Comparison of ENCODE assay signal across 9 mouse cellular contexts in genomic region chr16:58476363-58476762, GRCm38 (mm10). TPM values are rescaled to one million over a fixed set of nuclear protein-coding genes. Genes with fewer than 3 reads are reported as not detected.
DNase-seq lines count a peak whose midpoint lies in the region; TF ChIP-seq lines count a peak whose summit lies in the region.
"Had no signal": no experiment of that assay in that cellular context is flagged by ENCODE, and none has a peak within 500 bp of the region (broad histone marks: within the 10 kb centered on the region; RNA-seq: fewer than 3 reads in every experiment).

No protein-coding gene starts in this region.

- no peak overlapping the region for H3K4me3 ChIP-seq in bone marrow macrophage, adult 2 months (ENCODE audit: insufficient read depth, low read length)

- peaks cover 39% of the 10 kb centered on the region for H3K4me1 ChIP-seq in bone marrow macrophage, adult 2 months (ENCODE audit: control insufficient read depth, insufficient read depth, low read length)

- H3K27ac ChIP-seq in bone marrow macrophage, adult 2 months (ENCODE audit: insufficient read depth, low read depth, low read length): peak overlapping the region; percentile 62

- intact Hi-C loops in heart, postnatal 25 days (cut with DNase I): no loop called here

- TF ChIP-seq POLR2A in bone marrow macrophage, adult 2 months (IDR thresholded peaks at IDR 0.05; ENCODE audit: borderline replicate concordance, low read depth, low read length): no peak

- DNase-seq in heart, adult 11 months: peak; percentile 98
- DNase-seq in heart, postnatal 25 days (ENCODE audit: low spot score): no peak
- DNase-seq in kidney, adult 18-20 months: peak; percentile 65
- peak; percentile 64 for DNase-seq in lung, postnatal 14 days
- DNase-seq in frontal cortex, adult 2 months (ENCODE audit: extremely low spot score in 1 of 2, low spot score in 1 of 2): no peak
- no peak for DNase-seq in thymus, postnatal 25 days
- no peak for DNase-seq in thymus, postnatal 0 days (ENCODE audit: low spot score)
- DNase-seq: cerebellum, adult 8-10 months had no signal

- no peak for TF ChIP-seq CTCF in bone marrow macrophage, adult 2 months (IDR thresholded peaks at IDR 0.05; ENCODE audit: low read depth, low read length)

RNA-seq across cellular contexts. Expression of gene St3gal6, which starts 47.7 kb away (rescaled TPM):
- total RNA-seq in heart, postnatal 25 days (2021): 10 to 100 TPM; 40.6 to 44.7 TPM
- 6.6 and 8.5 TPM in 2 replicates for polyA plus RNA-seq in bone marrow macrophage, adult 2 months (2012; ENCODE audit: insufficient read depth, insufficient read length, missing spikeins)
- polyA plus RNA-seq in frontal cortex, adult 2 months (2012; rRNA removed): 14.4 and 18.8 TPM in 2 replicates
- 18.7 and 20.4 TPM in 2 replicates for polyA plus RNA-seq in thymus, postnatal 0 days (2015; fragmentation: Nextera tagmentation; extraction: Ambion mirVana)

Comparison
In these comparisons a context has a peak if more than half of its experiments do, and no peak if none do; other contexts are left out.
1. DNase-seq: peak in heart, adult 11 months (single experiment), kidney, adult 18-20 months (single experiment) and lung, postnatal 14 days (single experiment); none in heart, postnatal 25 days (single experiment), frontal cortex, adult 2 months (0 of 2), thymus, postnatal 25 days (single experiment) and thymus, postnatal 0 days (single experiment).